Mouse (Mus musculus) megakaryocyte, embryonic 14.5 days (primary cell): Measurements from ENCODE around the gene Shmt2.

ENCODE experiments used
- FLI1 ChIP-seq: IDR thresholded peaks from 2 replicates; pipeline ENCODE4 v1.6.1; 2012; ENCODE audit warnings: low read length, inconsistent platforms, mixed read lengths
- GATA1 ChIP-seq: IDR thresholded peaks from 3 replicates; pipeline ENCODE4 v1.6.1; 2012; ENCODE audit warnings: mixed read lengths, low read length, inconsistent platforms, borderline replicate concordance

DNA sequence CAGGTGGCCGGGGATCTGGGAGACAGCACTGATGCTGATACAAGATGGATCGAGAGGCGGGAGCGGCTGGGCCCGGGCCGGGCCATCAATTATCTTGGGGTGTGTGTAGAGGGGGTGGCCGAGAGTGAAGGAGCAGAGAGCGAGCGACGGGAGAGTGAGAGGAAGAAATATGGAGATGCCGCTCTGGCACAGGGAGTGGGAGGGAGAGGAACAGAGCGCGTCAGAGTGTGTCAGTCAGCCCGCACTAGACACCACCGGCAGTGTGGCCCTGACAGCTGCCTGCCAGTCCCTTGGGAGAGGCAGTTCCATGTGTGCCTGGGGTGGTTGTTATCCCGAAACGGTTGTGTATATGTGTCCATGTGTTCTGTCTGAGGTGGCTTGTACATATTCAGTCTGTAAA, 5.2 kb upstream of the Shmt2 start:
- TF ChIP-seq GATA1, result no peak
- TF ChIP-seq FLI1, result no peak
